Mouse (Mus musculus): ENCODE measurements around the gene 4933427D14Rik. TPM values are rescaled to one million over a fixed set of nuclear protein-coding genes. Genes with fewer than 3 reads are reported as not detected.
A peak's percentile ranks its signal among the peaks of the same experiment; 100 is the strongest.
"Not testable (repeated sequence)": the region's sequence is repeated elsewhere in the genome, so short reads cannot be mapped to it uniquely, and the experiment has no call there.

Gene 4933427D14Rik
- total RNA-seq, 2 experiments from 2014 or later = 7.2 to 10.4 TPM

GRCm38 (mm10) chr11:72206341-72207203, 687 bp downstream of the 4933427D14Rik start, which contains the start of gene Gm43951:
Gm43951 (minus strand) TSS chr11:72206840.
- ATAC-seq (replicated peaks; ENCODE audit: poor library complexity, severe bottlenecking) = peak; percentile 28

- no peak for ATAC-seq (replicated peaks; ENCODE audit: poor library complexity, severe bottlenecking)
Measured at GRCm38 (mm10) chr11:72205256-72205655, 2.0 kb downstream of the 4933427D14Rik start.

DNA sequence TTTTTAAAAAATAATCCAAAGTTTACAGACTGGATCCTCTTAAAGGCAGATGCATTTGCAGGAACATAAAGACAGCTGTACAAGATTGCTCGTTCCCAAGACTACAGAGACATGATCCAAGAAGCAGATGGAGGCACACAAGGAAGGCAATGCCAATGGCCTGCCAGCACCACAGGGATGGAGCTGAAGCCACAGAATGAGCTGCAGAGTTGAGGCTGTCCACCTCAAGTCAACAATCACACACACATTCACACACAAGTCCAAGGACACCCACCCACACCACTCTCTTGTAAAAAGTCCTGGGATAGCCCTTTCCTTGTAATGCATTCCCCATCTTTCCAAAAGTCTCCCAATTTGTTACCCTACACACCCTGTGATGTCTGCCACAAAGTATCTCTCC, 3.8 kb downstream of the 4933427D14Rik start:
- no peak for ATAC-seq (replicated peaks; ENCODE audit: poor library complexity, severe bottlenecking)

DNA sequence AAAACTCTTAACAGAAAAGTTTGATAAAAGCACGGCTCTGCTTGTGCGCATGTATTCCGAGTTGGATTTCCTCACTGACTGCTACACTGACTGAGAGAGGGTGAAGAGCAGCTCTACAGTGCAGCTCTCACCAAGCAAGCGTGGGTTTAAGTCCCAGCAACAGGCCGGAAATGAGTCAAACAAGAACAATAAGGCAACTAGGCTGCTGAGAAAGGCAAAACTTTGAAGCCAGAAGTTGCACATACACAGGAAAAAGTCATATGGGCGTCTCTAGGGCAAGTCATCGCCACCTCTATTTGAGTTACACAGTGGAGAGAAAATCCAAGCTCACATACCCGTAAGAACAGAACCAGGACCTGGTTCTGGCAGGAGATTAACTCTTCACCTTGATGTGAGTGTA, 10.8 kb downstream of the 4933427D14Rik start:
- ATAC-seq (replicated peaks; ENCODE audit: poor library complexity, severe bottlenecking) = no peak

- ATAC-seq (replicated peaks; ENCODE audit: poor library complexity, severe bottlenecking) = no peak
Measured at GRCm38 (mm10) chr11:72194259-72194658, 13.0 kb downstream of the 4933427D14Rik start.

GRCm38 (mm10) chr11:72190857-72191256, 16.4 kb downstream of the 4933427D14Rik start:
- no peak for ATAC-seq (replicated peaks; ENCODE audit: poor library complexity, severe bottlenecking)

GRCm38 (mm10) chr11:72184252-72184651, 23.0 kb downstream of the 4933427D14Rik start:
- no peak for ATAC-seq (replicated peaks; ENCODE audit: poor library complexity, severe bottlenecking)

GRCm38 (mm10) chr11:72181136-72181535, 26.1 kb downstream of the 4933427D14Rik start:
- no peak for ATAC-seq (replicated peaks; ENCODE audit: poor library complexity, severe bottlenecking)

- ATAC-seq (replicated peaks; ENCODE audit: poor library complexity, severe bottlenecking) = no peak
Measured at GRCm38 (mm10) chr11:72180556-72180955, 26.7 kb downstream of the 4933427D14Rik start.

GRCm38 (mm10) chr11:72176553-72176952, 30.7 kb downstream of the 4933427D14Rik start:
- ATAC-seq (replicated peaks; ENCODE audit: poor library complexity, severe bottlenecking) = no peak

- ATAC-seq (replicated peaks; ENCODE audit: poor library complexity, severe bottlenecking) = no peak
Measured at GRCm38 (mm10) chr11:72175966-72176365, 31.3 kb downstream of the 4933427D14Rik start.

DNA sequence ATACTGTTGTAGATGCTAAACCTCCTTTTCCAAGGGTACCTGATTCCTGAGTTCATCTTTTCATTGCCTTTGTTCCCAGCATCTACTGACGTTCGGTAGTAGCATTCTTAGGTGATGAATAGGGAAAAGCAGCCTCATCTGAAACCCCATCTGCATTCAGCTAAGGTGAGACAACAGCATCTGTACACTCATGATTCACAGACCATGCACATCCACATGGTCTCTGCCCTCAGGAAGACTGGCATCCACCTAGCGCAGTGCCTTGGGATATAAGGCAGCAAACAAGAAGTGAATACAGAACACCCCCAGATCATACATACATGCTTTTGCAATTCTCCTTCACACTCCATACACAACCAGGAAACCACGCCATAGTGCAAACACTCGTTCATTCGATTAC, 32.5 kb downstream of the 4933427D14Rik start:
- no peak for ATAC-seq (replicated peaks; ENCODE audit: poor library complexity, severe bottlenecking)

GRCm38 (mm10) chr11:72173506-72173905, 33.8 kb downstream of the 4933427D14Rik start:
- no peak for ATAC-seq (replicated peaks; ENCODE audit: poor library complexity, severe bottlenecking)

GRCm38 (mm10) chr11:72171906-72172305, 35.4 kb downstream of the 4933427D14Rik start:
- ATAC-seq (replicated peaks; ENCODE audit: poor library complexity, severe bottlenecking) = not testable (repeated sequence)

DNA sequence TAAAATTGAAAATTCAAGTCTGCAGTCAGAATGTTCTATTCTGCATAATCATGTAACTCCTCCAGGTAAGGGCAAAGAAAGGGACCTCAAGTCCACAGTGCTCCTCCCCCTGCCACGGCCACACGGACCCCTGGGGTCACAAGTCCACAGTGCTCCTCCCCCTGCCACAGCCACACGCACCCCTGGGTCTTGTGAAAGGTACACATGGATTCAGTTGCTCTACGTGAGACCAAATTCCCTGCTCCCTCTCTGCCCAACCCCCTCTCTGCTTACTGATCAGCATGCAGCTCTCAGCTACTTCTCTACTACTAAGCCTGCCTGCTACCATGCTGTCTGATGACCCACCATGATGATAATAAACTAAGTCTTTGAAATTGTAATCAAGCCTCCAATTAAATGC, 37.4 kb downstream of the 4933427D14Rik start:
- no peak for ATAC-seq (replicated peaks; ENCODE audit: poor library complexity, severe bottlenecking)

DNA sequence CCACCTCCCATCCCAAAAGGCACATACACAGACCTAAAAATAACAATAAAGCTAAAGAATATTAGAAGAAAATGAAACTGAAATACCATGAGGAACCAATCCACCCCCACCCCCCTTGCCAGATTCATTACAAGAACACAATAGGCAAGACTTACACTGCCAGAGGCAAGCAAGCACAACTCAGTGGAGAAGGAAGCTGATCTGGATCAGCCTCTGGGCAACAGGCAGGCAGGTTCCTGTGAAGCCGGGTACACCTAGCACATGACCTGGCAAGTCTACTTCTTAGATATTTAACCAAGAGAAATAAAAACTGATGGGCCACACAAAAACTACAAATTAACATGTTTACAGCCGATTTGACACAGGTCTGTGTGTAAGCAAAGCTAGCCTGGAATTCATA, 44.1 kb downstream of the 4933427D14Rik start:
- no peak for ATAC-seq (replicated peaks; ENCODE audit: poor library complexity, severe bottlenecking)

DNA sequence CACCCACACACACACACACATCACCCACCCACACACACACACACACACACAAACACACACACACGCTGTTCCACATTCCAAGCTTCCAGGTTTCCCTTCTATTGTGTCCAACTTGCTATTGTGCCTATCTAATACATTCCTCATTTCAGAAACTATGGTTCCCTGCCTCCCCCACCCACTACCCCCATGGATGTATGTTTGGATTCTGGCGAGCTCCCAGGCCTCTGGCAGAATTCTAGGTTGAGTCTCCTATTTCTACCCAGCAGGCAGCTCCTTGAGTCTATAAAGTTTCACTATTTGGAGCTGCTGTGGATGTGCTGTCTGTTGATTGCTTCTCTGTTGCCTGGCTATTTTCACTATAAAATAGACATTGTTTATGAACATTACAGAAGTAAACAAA, 50.6 kb downstream of the 4933427D14Rik start:
- ATAC-seq (replicated peaks; ENCODE audit: poor library complexity, severe bottlenecking) = no peak

DNA sequence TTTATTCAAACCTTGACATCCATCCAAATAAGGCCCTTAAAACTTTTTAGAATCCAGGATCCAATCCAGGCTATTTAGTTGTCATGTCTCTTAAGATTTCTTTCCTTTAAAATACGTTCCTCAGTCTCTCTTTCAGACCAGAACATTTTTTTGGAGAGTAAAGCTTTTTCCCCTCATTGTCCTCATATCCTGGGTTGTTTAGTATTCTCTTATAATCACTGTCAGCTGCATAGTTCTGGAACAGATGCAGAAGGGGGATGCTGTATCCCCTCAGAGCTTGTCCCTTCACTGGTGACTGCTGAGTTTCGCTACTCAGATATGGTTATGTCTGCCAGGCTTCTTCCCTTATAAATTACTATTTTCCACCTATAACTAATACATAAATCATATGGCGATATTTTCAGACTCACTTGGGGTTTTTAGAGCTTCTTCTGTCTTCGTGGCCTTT, 51.3 kb downstream of the 4933427D14Rik start:
- ATAC-seq (replicated peaks; ENCODE audit: poor library complexity, severe bottlenecking) = no peak

DNA sequence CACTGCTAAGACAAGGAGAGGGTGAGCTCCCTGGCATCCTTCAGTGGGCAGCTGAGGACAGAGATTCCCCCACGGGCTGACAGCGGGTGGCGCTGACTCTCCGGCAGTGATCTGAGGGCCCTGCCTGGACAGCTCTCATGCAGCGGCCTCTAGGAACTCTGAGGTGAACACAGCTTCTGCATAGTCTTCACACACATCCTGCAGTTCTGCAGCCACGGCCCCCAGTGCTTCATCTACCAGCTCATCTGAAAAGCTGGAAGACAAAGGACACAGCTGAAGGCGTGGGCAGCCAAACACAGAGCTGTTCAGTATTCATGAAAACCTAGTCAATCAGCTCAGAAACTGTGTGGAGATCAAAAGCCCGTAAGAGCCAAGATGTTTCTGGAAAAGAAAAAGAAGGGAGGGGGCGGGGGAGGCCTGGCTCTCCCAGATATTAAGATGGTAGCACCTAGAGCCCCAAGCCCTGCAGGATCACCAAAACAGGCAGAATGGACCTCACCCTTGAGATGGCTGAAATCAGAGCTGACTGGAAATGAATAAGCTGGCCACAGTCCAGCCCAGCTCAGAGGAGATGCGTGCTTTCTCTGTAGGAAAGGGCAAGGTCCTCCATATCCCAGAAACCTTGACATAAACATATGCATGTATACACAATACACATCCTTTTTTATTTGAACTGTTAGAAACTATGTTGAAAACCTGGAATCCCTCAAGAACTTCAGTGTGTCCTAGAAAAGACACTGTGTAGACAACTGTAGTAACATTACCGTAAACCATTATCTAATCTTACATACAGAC, 51.9 kb downstream of the 4933427D14Rik start:
- no peak for ATAC-seq (replicated peaks; ENCODE audit: poor library complexity, severe bottlenecking)

- ATAC-seq (replicated peaks; ENCODE audit: poor library complexity, severe bottlenecking) = no peak
Measured at GRCm38 (mm10) chr11:72153122-72153862, 54.0 kb downstream of the 4933427D14Rik start.

All from granulocyte monocyte progenitor cell, adult 5-6 weeks (primary cell).